Mouse (Mus musculus) cerebellum, adult 18-20 months (tissue): ENCODE results near the gene Rhox1.
"Not testable (repeated sequence)": the region's sequence is repeated elsewhere in the genome, so short reads cannot be mapped to it uniquely, and the experiment has no call there.

ENCODE experiments used
- DNase-seq, 2 experiments: peaks; one replicate each; pipeline ENCODE4 v3.0.0; 2021

Rhox1 gene

DNA sequence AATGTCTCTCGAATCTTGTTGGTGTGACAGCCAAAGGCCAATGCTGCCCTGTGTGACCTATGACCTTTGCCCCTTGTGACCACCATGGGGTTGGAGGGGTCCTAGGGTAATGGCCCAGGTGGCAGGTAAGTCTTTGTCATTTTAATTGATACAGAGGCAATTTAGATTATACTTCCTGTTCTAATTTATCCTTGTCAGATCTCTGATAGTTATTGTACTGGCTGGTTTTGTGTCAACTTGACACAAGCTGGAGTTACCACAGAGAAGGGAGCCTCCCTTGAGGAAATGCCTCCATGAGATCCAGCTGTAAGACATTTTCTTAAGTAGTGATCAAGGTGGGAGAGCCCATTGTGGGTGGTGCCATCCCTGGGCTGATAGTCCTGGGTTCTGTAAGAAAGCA lies at the start of gene Rhox1:
Gene Rhox1 (minus strand): TSS at position 101 of the 400 bp plus-strand sequence.
- not testable (repeated sequence) for DNase-seq

DNA sequence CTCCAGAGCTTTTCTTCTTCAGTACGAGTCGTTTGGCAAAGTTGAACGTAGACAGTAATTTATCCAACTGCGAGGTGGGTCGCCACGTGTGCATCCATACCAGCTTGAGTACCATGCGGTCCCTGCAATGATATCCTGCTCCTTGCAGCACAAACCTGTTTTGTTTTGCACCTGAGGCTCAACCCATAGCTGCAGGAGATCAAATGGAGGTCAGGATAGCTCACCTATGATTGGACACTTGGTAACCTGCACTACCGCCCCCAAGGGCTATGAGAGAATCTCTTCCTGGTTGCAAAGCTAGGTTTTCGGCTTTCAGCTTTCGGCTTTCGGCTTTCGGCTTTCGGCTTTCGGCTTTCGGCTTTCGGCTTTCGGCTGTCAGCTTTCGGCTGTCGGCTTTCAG lies 43.0 kb upstream of the Rhox1 start, which contains the start of gene Rhox4a:
Gene Rhox4a (plus strand): TSS at position 301 of the 400 bp plus-strand sequence.
- not testable (repeated sequence) for DNase-seq

DNA sequence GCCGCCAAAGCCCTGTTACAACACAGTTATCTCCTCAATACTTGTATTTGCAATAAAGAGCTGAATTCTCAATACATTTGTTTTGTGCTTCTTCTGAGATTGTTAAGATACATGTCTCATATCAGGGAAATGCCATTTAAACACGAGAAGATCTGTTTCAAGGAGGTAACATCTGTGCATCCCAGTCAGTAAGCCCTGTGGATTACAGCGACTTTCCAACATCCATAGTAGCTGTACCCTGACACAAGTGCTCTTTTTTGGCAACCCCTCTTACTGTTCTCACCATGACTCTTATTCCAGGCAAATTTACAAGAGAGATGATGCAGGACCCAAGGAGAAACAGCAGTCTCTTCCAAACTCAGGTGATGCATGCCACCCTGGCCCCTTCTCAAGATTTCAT lies 27.6 kb upstream of the Rhox1 start, which contains the start of gene Rhox3a:
Gene Rhox3a (plus strand): TSS at position 301 of the 400 bp plus-strand sequence.
- not testable (repeated sequence) for DNase-seq

DNA sequence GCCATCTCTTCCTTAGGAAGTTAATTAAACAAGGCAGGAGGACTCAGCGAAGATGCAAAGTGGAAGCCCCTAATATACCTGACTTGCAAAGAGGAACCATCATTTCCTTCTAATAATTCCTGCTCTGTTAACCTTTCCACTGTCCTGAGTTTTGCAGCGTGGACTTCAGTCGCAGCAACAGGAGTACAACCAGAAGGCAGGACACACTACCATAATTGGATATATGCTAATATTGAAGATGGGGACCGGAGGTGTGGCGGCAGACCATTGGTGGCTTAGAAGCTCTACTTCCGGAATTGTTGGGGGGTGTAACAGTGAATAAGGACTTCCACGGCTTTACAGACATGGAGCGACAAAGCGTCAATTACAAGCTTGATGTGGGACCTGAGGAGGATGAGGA lies 22.6 kb upstream of the Rhox1 start, which contains the start of gene Rhox2a:
Gene Rhox2a (plus strand): TSS at position 301 of the 400 bp plus-strand sequence.
- DNase-seq, result not testable (repeated sequence)

DNA sequence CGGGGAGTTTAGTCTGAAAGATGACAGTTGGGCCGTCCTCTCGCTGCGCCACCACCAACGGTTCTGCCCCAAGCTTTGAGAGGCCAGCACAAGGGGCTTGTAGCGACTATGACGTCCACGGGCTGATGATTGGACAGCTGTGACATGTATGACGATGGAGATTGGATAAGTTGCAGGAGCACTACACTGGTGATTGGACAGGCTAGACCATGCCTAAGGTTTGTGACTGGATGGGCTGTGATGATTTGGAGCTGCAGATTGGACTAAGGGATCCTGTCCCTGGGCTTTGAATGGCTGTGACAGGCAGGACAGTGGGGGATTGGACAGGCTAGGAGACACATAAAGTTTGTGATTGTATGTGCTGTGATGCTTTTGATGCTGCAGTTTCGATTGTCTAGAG lies 11.1 kb downstream of the Rhox1 start, which contains the start of gene Gm9:
Gene Gm9 (minus strand): TSS at position 101 of the 400 bp plus-strand sequence.
- DNase-seq, result no peak

DNA sequence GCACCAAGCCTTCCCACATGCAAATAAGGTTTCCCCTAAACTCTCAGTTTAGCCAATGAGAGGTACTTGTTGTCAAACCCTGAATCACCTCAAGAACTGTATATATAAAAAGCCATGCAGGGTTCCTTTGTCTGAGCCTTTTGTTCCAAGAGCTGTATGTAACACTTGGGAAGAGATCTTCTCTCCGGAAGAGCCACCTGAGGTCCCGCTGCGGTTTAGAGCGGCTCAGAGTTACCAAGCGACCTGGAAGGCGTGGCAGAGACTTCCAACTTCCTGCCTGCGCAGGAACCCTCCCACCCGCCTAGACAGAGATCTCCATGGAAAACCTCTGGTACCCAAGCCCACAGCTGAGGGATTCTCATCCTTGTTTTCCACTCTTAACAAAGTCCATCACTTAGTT lies 23.4 kb downstream of the Rhox1 start:
- no peak for DNase-seq

DNA sequence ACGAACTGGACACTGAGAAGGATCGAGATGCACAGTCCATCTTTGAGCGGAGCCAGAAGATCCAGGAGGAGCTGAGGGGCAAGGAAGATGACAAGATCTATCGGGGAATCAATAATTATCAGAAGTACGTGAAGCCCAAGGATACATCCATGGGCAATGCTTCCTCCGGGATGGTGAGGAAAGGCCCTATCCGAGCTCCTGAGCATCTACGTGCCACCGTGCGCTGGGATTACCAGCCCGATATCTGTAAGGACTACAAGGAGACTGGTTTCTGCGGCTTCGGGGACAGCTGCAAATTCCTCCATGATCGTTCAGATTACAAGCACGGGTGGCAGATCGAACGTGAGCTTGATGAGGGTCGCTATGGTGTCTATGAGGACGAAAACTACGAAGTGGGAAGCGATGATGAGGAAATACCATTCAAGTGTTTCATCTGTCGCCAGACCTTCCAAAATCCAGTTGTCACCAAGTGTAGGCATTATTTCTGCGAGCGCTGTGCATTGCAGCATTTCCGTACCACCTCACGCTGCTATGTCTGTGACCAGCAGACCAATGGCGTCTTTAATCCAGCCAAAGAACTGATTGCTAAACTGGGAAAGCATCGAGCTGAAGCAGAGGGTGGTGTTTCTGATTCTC lies 30.2 kb downstream of the Rhox1 start:
- peak; percentile 3 to 12 for DNase-seq

DNA sequence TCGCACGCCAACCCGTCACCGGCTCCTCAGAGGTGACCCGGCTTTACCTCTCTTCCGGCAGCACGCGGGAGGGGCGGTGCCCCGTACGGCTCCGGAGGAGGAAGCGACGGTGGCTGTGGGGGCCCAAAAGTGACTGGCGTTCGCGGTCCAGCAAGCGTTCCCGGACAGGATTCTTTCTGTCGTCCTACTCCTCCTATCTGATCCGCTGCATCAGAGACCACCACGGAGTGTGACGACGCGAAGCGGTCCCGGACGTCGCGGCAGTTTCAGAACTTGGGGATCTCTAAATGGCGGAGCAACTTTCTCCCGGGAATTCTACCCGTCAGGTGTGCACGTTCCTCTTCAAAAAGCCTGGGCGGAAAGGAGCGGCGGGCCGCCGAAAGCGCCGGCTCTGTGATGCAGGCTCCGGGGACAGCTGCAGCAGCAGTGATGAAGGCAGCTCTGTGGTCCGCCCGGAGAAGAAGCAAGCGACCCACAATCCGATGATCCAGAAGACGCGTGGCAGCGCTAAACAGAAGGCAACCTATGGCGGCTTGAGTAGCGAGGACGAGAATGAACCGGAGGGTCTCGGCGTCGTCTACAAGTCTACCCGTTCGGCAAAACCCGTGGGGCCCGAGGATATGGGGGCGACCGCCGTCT lies 30.8 kb downstream of the Rhox1 start, which contains the start of the genes Ndufa1 and Rnf113a1:
Gene Ndufa1 (minus strand): TSS at position 59 of the 639 bp plus-strand sequence.
Gene Rnf113a1 (plus strand): TSS at position 141 of the 639 bp plus-strand sequence.
- peak; percentile 84 to 89 for DNase-seq

DNA sequence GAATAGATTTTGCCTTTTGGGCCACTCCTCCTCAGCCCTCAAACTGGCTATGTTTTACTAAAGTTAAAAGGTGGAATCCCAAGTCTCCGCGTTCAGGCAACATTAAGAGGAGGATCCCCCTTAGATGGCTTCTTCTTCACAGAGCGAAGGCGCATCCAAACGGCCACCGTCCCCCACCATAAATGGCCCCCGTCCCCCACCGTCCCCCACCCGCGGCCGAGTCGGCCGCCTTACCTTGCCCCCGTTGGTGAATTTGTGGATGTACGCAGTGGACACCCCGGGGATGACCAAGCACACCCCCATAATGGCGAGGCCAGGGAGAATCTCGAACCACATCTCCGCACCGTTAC lies 31.3 kb downstream of the Rhox1 start:
- DNase-seq, result no peak

DNA sequence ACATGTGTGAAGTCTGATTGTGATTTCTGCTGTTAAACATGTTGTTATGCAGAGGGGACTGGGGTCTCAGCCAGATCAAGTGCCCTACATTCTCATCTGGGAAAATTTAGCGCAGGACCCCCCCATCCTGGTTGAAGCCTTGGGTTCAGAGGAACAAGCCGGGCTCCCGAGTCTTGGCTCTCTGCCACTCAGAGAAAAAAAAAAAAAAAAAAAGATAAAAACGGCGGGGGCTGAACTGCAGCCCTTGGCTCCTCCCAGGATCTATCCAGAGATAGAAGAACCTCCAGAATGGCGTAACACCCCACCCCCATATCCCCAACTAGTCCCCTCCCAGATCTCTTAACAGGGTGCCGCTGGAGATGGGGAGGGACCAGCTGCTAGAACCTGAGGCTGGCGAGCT lies 37.7 kb downstream of the Rhox1 start:
- peak; percentile 5 to 7 for DNase-seq

DNA sequence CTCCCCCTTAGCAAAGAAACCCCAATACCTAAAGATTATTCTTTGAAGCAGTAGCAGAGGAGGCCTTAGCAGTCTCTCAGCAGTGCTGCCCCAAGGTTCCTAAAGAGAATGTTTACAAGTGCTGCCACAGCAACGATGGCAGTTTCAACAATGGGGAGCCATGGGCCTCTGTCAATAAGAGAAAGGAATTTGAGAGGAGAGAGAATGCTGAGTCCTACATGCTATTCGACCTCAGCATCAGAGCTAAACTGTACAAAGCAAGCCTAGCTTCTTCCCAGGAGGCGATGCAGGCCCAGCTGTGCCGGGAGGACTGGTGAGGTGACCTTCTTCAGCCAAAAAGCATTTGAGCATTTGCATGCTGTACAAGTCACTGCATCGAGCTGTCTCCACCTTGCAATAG lies 53.3 kb downstream of the Rhox1 start, which contains the start of gene Akap14:
Gene Akap14 (minus strand): TSS at position 101 of the 400 bp plus-strand sequence.
- no peak for DNase-seq

DNA sequence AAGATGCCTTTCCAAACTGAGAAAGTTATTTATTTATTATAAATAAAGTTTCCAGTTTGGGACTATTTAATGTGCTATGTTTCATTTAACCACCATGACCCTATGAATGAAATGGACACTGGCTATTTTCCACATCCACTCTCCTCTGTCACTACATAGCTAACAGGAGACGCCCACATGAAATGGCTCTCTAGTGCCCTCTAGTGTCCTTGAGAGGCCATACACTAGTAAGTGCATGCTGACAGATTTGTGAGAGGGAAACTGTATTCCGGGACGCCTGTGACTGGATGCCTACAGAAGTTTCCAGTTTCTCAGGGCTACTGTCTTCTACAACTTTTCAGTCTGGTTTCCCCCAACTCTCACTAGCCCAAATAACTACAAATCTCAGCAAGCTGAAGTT lies 55.0 kb downstream of the Rhox1 start:
- DNase-seq, result peak; percentile 26 to 30
